Mouse (Mus musculus) inflammation-experienced regulatory T-cells (primary cell): ENCODE data around the gene Cttn. TPM values are rescaled to one million over a fixed set of nuclear protein-coding genes. Genes with fewer than 3 reads are reported as not detected.

Experiments
- polyA plus RNA-seq, 2 experiments: library from polyadenylated mRNA; unstranded; fragments of 100-300 nt; shearing (Covaris generic); gene quantifications; one replicate each; pipeline ENCODE4 v1.2.1; 2017

The Cttn gene
- 1 to 10 TPM; 2.7 to 8.0 TPM for polyA plus RNA-seq

DNA sequence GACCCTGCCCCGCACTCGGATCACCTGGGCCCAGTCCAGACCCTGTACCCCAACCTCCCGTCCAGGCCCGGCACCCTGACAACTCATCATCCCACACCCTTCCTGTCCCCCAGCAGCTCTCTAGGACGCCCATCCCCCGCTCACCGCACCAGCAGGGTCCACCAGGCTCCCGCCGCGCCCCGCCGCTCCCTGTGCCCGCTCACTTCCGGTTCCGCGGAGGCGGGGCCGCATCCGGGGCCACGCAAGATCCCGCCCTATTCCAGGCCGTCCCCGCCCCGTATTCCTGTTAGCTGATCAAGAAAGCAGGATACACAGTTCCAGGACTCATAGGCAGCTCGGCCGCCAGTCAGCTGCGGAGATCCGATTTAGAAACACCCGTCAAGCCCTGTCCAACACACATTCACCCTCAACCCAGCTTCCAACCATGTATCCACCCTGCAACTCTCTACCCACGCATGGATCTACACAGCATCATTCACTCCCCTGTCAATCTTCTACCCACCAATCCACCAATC, at the start of gene Cttn:
Gene Cttn (minus strand): TSS at position 465 of the 515 bp plus-strand sequence.

Other genes with a start within 250 kb of the Cttn start
- 10 to 100 TPM; 58.9 to 65.2 TPM for gene Ppfia1, start 82.7 kb upstream of the Cttn start, polyA plus RNA-seq
- gene Fadd, start 111.5 kb upstream of the Cttn start, polyA plus RNA-seq = 1 to 10 TPM; 5.3 to 5.5 TPM